Mouse (Mus musculus): ENCODE measurements around the gene Pias1.
A peak's percentile ranks its signal among the peaks of the same experiment; 100 is the strongest.

Pias1 gene

GRCm38 (mm10) chr9:62857216-62857615 is 130.5 kb downstream of the Pias1 start:
- DNase-seq (ENCODE audit: low spot score) = no peak

GRCm38 (mm10) chr9:62854483-62854882 is 133.2 kb downstream of the Pias1 start:
- DNase-seq (ENCODE audit: low spot score) = no peak

DNA sequence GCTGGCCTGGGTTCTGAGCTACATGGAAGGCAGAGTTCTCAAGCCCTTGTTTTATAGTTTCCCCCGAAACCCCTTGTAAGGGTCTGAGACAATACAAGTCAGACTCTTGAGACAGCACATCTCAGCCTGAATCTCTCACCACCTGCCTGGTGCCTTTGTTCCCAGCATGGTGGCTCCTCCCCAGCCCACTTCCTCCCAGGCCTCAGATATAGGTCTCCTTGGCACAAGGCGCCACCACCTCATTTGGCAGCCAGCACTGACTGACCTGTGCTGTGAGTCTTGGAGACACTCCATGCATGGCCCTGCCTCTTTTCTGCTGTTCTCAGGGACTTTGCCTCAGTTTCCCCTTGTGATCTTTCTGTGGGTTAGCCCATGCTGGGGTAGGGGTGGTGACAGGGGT is 136.2 kb downstream of the Pias1 start:
- no peak for DNase-seq (ENCODE audit: low spot score)

DNA sequence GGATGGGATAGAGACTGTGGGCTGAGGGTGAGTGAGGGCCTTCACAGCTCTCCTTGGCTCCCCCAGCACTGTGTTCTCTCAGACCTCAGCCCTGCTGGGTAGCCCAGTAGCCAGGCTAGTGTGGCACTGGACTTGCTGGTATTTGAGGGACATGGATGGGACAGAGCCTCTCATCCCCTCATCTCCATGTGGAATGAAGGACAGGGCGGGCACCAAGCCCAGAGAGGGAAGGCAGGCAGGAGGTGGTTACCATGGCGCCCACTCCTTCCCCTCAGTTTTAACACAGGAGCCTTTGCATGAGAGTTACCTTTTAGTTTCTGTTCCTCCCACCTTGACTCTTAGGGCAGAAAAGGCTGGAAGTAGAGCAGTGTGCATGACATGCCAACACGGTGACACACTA is 139.1 kb downstream of the Pias1 start:
- no peak for DNase-seq (ENCODE audit: low spot score)

DNA sequence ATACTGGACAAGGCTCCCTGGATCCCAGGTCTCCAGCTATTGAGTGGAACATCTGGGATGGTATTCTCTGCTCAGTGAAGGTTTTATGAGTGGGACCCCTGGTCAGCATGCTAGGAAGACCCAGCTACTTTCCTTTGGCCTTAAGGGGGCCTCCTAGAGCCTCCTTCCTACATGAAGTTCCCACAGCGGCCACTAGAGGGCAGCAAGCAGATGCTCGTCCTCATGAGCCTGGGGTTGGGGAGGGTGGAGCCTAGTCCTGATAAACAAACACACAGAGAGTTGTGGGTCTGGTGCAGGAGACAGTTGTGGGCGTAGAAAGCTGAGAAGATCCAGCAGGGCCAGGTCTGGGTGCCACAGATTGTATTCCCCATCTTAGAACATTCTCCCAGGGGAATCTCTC is 140.0 kb downstream of the Pias1 start:
- peak; percentile 81 for DNase-seq (ENCODE audit: low spot score)

DNA sequence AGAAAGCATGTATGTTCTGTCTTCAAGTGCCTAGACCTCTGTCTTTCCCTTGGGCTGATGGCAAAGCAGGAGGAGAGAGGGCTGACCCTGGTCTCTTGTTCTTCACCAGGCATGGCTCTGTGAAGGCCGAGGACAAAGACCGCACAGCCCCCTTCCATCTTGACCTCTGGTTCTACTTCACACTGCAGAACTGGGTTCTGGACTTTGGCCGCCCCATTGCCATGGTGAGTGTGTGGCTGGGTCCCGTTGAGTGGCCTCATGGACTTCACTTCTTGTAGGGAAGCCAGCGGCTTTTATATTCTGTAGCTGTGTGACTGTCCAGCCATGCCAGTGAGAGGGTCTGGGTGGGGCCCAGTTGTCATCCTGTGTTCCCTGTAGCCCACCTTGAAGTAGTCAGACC is 143.3 kb downstream of the Pias1 start:
- DNase-seq (ENCODE audit: low spot score) = no peak

DNA sequence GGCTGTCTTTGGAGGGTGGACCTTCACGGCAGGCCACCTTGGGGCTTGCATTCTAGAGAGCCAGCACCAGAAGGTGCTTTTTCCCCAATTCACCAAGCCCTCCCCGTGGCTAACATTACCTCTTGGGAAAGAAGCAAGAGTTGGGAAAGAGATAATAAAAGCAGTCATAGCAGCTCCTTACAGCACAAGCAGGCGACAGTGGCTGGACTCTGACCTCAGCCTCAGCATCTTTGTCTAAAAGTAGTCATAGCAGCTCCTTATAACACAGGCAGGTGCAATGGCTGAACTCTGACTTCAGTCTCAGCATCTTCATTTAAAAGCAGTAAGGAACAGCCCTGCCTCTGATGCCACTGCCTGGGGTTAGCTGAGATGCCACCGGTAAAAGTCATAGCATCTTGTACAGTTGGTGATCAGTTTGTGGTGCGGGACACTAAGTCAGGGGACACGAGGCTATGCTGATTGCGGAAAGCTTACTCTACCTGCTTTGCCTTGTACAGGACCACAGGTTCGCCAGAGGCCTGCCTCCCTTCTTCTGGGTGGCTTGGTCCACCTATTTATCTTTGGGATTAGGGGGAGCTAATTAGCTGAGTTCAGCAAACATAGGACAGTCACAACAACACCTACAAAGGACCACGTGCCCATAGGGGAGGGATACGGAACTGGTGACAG is 144.2 kb downstream of the Pias1 start:
- DNase-seq (ENCODE audit: low spot score) = no peak

DNA sequence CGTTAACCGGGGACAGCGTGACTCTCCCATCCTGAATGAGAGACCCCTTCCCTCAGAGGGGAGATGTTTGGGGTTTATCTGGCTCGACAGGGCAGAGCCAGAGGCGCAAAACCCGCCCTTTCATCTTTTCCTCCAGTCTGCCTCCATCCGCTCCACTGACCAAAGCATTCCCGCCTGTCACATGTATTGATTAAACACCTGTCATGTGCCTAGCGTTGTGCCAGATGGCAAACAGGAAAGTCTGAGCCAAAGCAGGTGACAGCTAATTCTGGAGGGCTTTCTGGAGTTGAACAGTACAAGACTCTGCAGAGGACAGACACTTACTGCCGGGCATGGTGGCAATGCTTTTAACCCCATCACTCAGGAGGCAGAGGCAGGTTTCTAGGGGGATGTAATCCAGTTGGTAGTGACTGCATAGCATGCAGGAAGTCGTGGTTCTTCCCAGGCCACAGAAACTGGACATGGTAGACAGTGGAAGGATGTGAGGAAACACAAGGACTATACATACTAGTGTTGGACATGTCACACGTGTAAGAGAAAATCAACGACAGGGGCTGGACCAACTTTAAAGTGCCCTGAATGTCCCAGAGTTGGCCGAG is 148.5 kb downstream of the Pias1 start:
- no peak for DNase-seq (ENCODE audit: low spot score)

DNA sequence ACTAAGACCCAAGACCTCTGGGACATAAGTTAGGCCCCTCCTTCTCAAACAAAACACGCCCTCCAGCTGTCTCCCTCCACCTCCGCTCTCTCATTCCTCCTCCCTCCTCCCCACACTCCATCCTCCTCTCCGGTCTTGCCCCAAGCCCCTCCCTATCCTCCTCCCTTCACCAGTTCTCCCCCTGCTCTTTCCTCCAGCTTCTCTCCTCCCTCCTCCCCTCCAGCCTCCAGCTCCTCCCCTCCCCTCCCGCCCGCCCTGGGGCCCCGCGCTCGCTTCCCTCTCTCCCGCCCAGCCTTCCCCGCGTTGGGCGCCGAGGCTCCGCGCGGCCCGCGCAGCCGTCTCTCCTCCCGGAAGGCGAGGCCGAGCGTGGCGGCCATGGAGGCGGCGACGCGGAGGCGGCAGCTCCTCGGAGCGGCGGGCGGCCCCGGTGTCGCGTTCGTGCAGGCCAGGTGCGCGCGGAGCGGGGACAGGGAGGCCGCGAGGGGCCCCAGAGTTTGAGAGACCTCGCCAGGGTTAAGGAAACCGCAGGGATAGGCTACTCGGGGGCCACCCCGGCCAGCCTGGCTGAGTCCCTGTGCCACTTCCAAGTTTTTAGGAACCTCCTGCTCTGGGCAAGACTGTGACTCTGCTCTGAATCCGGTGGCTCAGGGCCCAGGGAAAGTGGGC is 149.1 kb downstream of the Pias1 start, which contains the start of gene Cln6:
Gene Cln6, plus strand, starts transcription at position 280 of the 666 bp plus-strand sequence.
- DNase-seq (ENCODE audit: low spot score) = peak; percentile 79

DNA sequence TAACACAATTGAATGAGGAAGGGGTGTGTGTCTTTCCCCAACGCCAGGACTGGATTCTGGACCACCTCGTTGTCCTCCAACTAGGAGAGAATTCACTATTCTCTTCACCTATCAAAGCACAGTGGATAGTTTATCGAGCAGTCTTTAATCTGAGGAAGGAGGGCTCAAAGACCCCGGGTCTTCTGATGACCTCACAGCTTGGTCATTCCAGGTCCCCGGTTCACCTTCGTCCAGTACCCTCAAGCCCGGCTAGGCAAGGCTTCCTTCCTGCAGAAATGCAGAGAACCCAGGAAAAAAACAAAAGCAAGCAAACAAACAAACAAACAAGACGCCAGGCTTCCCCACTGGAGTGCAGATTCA is 149.6 kb downstream of the Pias1 start:
- DNase-seq (ENCODE audit: low spot score) = no peak

GRCm38 (mm10) chr9:62837611-62838010 is 150.1 kb downstream of the Pias1 start:
- no peak for DNase-seq (ENCODE audit: low spot score)

DNA sequence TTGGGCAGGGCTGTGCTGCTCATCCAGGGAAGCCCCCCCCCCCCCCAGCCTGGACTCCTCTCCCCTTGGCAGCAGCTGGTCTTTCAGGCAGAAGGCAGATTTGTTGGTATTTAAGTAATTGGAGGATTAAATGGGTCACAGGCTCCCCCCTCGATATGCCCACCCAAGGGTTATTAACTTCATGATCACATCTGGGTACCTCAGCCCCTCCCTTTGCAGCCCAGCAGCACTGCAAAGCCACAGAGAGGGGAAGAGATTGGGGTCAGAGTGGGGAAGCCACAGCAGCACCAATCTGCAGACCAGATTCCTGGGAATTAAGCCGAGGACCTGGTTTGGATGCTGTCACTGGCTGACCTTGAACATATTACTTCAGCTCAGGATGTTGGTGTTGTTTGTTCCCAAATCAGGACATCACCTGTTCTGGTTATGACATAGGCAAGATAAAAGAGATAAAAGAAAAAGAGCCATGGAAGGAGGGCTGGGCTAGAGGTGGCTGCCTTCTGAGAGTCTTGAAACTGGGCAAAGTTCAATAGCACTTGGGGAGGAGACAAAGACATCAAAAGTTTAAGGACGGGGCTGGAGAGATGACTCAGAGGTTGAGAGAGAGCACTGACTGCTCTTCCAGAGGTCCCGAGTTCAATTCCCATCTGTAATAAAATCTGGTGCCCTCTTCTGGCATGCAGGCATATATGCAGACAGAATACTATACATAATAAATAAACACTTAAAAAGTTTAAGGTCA is 151.8 kb downstream of the Pias1 start:
- DNase-seq (ENCODE audit: low spot score) = no peak

DNA sequence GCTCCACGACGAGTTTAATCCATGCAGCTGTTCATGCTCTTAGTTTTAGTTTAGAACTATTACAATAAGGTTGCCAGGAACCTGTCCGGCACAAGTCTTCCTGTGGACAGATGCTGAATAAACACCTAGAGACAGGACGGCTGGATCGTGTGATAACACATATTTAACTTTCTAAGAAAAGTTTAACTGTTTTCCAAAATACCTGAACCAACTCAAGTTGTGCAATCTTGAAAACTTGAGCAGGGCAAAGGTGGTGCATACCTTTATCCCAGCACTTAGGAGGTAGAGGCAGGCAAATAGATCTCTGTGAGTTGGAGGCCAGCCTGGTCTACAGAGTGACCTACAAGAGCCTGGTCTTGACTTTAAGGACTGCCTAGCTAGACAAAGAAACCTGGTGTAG is 152.8 kb downstream of the Pias1 start:
- no peak for DNase-seq (ENCODE audit: low spot score)

DNA sequence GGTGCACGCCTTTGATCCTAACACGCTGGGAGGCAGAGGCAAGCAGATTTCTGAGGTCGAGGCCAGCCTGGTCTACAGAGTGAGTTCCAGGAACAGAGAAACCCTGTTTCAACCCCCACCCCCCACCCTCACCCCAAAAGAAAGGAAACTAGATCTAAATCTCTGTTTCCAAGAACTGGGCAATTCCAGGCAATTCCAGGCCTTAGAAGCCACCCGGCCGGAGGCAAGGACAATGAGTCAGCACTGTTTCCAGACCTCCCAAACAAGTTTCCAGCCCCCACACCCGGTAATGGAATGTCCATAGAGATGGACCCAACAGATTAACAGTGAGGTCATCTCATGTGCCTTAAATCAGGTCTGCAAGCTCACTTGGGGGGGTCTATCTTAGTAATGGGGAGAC is 157.8 kb downstream of the Pias1 start:
- no peak for DNase-seq (ENCODE audit: low spot score)

- peak; percentile 97 for DNase-seq (ENCODE audit: low spot score)
These were observed 159.1 kb downstream of the Pias1 start for GRCm38 (mm10) chr9:62828662-62829086.

All from ovary, postnatal 36 days (tissue).